ENCODE assay signal across 10 mouse cellular contexts in the genomic region with DNA sequence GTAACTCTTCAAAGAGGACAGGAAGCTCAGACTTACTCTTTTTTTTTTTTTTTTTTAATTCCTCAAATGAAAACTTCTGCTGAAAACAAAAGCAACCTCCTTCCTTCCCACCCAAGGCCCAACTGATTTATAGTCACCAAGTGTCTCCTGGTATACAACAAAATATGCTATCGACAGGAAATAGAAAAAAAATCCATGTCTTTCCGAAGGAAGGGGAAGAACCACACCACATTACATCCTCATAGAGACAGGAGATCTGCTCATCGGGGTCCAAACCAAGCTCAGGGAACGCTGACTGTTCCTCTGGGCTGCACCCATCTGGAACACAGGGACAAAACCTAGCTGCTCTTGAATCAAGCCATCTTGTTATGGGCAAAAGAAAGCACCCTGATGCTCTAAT. TPM values are rescaled to one million over a fixed set of nuclear protein-coding genes. Genes with fewer than 3 reads are reported as not detected.
DNase-seq lines count a peak whose midpoint lies in the region; ATAC-seq and TF ChIP-seq lines count a peak whose summit lies in the region.
"Had no signal": no experiment of that assay in that cellular context is flagged by ENCODE, and none has a peak within 500 bp of the region (broad histone marks: within the 10 kb centered on the region; RNA-seq: fewer than 3 reads in every experiment).

No protein-coding gene starts in this region.

- H3K4me2 ChIP-seq in heart, embryonic 11.5 days = no peak overlapping the region
- H3K4me2 ChIP-seq in lung, embryonic 14.5 days = no peak overlapping the region
- no peak overlapping the region for H3K4me2 ChIP-seq in embryonic facial prominence, embryonic 14.5 days (ENCODE audit: low read depth, low read length)
- H3K4me2 ChIP-seq: forebrain, embryonic 13.5 days; neural tube, embryonic 12.5 days had no signal

- 66% methylated on average over 4 of the region's 4 CpGs for WGBS in heart, embryonic 11.5 days (ENCODE audit: insufficient replicate concordance)
- 76% methylated on average over 4 of the region's 4 CpGs for WGBS in lung, embryonic 14.5 days
- 81% methylated on average over 4 of the region's 4 CpGs for WGBS in embryonic facial prominence, embryonic 14.5 days

- H3K9me3 ChIP-seq in heart, embryonic 11.5 days (replicated peaks; ENCODE audit: control insufficient read depth, low read length) = no peaks in the 10 kb centered on the region
- H3K9me3 ChIP-seq in lung, embryonic 14.5 days (ENCODE audit: low read depth, low read length) = no peaks in the 10 kb centered on the region
- H3K9me3 ChIP-seq in embryonic facial prominence, embryonic 14.5 days (ENCODE audit: control insufficient read depth, low read length) = no peaks in the 10 kb centered on the region
- H3K9me3 ChIP-seq: forebrain, embryonic 13.5 days; neural tube, embryonic 12.5 days had no signal

- H3K36me3 ChIP-seq in heart, embryonic 11.5 days (ENCODE audit: control insufficient read depth, insufficient read depth, low read length) = no peaks in the 10 kb centered on the region
- H3K36me3 ChIP-seq in lung, embryonic 14.5 days (ENCODE audit: insufficient read depth) = no peaks in the 10 kb centered on the region
- H3K36me3 ChIP-seq in embryonic facial prominence, embryonic 14.5 days (ENCODE audit: control insufficient read depth, insufficient read depth, low read length) = no peaks in the 10 kb centered on the region
- H3K36me3 ChIP-seq: neural tube, embryonic 12.5 days had no signal

- H3K4me3 ChIP-seq in heart, embryonic 11.5 days (ENCODE audit: low read depth, low read length) = no peak overlapping the region
- H3K4me3 ChIP-seq in lung, embryonic 14.5 days (ENCODE audit: low read depth, low read length) = no peak overlapping the region
- H3K4me3 ChIP-seq in embryonic facial prominence, embryonic 14.5 days (ENCODE audit: low read depth, low read length) = no peak overlapping the region
- H3K4me3 ChIP-seq: forebrain, embryonic 13.5 days; neural tube, embryonic 12.5 days had no signal

- ATAC-seq in heart, embryonic 11.5 days (replicated peaks; ENCODE audit: insufficient number of reproducible peaks, low FRiP score, low TSS enrichment) = no peak
- ATAC-seq in lung, embryonic 14.5 days (ENCODE audit: insufficient read depth) = no peak
- ATAC-seq in embryonic facial prominence, embryonic 14.5 days (ENCODE audit: low read depth) = no peak
- ATAC-seq in megakaryocyte-erythroid progenitor cell, adult 5-6 weeks (replicated peaks; ENCODE audit: low FRiP score, low TSS enrichment, poor library complexity, severe bottlenecking) = no peak
- ATAC-seq: forebrain, embryonic 13.5 days had no signal

- TF ChIP-seq CTCF in lung, embryonic 14.5 days (IDR thresholded peaks at IDR 0.05; ENCODE audit: low read depth) = no peak

- no peak for DNase-seq in heart, postnatal 14 days
- no peak for DNase-seq in lung, embryonic 14.5 days
- no peak for DNase-seq in lung, postnatal 10 days
- DNase-seq in embryonic facial prominence, embryonic 14.5 days (ENCODE audit: low spot score) = no peak
- DNase-seq in kidney, postnatal 36 days = peak; percentile 35 to 64
- DNase-seq in layer of hippocampus, postnatal 14 days (ENCODE audit: low spot score in 2 of 2) = no peak

- no peak overlapping the region for H3K9ac ChIP-seq in heart, embryonic 11.5 days (ENCODE audit: low read depth, low read length)
- H3K9ac ChIP-seq in lung, embryonic 14.5 days = no peak overlapping the region
- H3K9ac ChIP-seq in embryonic facial prominence, embryonic 14.5 days (ENCODE audit: low read depth, low read length) = no peak overlapping the region
- H3K9ac ChIP-seq: forebrain, embryonic 13.5 days; neural tube, embryonic 12.5 days had no signal

- H3K27me3 ChIP-seq in heart, embryonic 11.5 days (ENCODE audit: control insufficient read depth, insufficient read depth, low read length) = no peaks in the 10 kb centered on the region
- no peaks in the 10 kb centered on the region for H3K27me3 ChIP-seq in lung, embryonic 14.5 days (ENCODE audit: insufficient read depth, low read length)
- H3K27me3 ChIP-seq in embryonic facial prominence, embryonic 14.5 days (replicated peaks; ENCODE audit: control insufficient read depth, insufficient read depth, low read length) = no peaks in the 10 kb centered on the region
- H3K27me3 ChIP-seq: forebrain, embryonic 13.5 days; neural tube, embryonic 12.5 days had no signal

- intact Hi-C loops in heart, postnatal 14 days (cut with DNase I) = loop anchor here (1.0 to 2.0 kb wide), 2 partner anchors 33 to 45 kb away; no protein-coding TSS in a partner anchor

- H3K27ac ChIP-seq in heart, embryonic 11.5 days (ENCODE audit: low read depth, low read length) = peak overlapping the region; percentile 71
- H3K27ac ChIP-seq in lung, embryonic 14.5 days (ENCODE audit: low read depth) = peak overlapping the region; percentile 73
- peak overlapping the region; percentile 44; the same call in 1 of the 2 replicates for H3K27ac ChIP-seq in embryonic facial prominence, embryonic 14.5 days (replicated peaks; ENCODE audit: low read depth, low read length)
- H3K27ac ChIP-seq: neural tube, embryonic 12.5 days had no signal

- H3K4me1 ChIP-seq in heart, embryonic 11.5 days (ENCODE audit: control insufficient read depth, insufficient read depth, low read length) = peaks cover 6% of the 10 kb centered on the region
- H3K4me1 ChIP-seq in lung, embryonic 14.5 days (ENCODE audit: insufficient read depth) = no peaks in the 10 kb centered on the region
- no peaks in the 10 kb centered on the region; the same call in 1 of the 2 replicates for H3K4me1 ChIP-seq in embryonic facial prominence, embryonic 14.5 days (ENCODE audit: control insufficient read depth, insufficient read depth, low read length)
- H3K4me1 ChIP-seq: neural tube, embryonic 12.5 days had no signal

RNA-seq across cellular contexts. Expression of a gene that starts 50.3 kb away (rescaled TPM):
- polyA plus RNA-seq in heart, embryonic 11.5 days (2014; fragmentation: Nextera tagmentation; extraction: Ambion mirVana) = 68.5 and 108 TPM in 2 replicates
- total RNA-seq in heart, postnatal 14 days (2021) = 100 to 1,000 TPM; 271 to 291 TPM
- 103 and 107 TPM in 2 replicates for polyA plus RNA-seq in lung, embryonic 14.5 days (2014; fragmentation: Nextera tagmentation; extraction: Ambion mirVana)
- polyA plus RNA-seq in embryonic facial prominence, embryonic 14.5 days (2014; fragmentation: Nextera tagmentation; extraction: Ambion mirVana) = 70.5 and 80.5 TPM in 2 replicates
- total RNA-seq in megakaryocyte-erythroid progenitor cell, adult 5-6 weeks (2014; fragmentation: Nextera tagmentation) = 101 and 139 TPM in 2 replicates
- 111 and 173 TPM in 2 replicates for total RNA-seq in megakaryocyte-erythroid progenitor cell, adult 5-6 weeks (2017)
- total RNA-seq in layer of hippocampus, postnatal 14 days (2021) = 100 to 1,000 TPM; 226 to 248 TPM

Comparison
In these comparisons a context has a peak if more than half of its experiments do, and no peak if none do; other contexts are left out.
1. DNase-seq: peak in kidney, postnatal 36 days (2 of 2); none in heart, postnatal 14 days (0 of 2), lung, embryonic 14.5 days (single experiment), lung, postnatal 10 days (single experiment), embryonic facial prominence, embryonic 14.5 days (single experiment) and layer of hippocampus, postnatal 14 days (0 of 2).
2. Peak in every context shown above with its lines, with median percentiles within 50 percentile points of each other: H3K27ac ChIP-seq.